Mouse (Mus musculus) C2C12 (cell line): Measurements from ENCODE around the gene Deaf1. TPM values are rescaled to one million over a fixed set of nuclear protein-coding genes. Genes with fewer than 3 reads are reported as not detected.

Experiments used
- H3K27me3 ChIP-seq: one replicate; pipeline ENCODE4 v1.6.1; 2011; ENCODE audit not compliant: control insufficient read depth, insufficient read depth, insufficient read length
- H3K36me3 ChIP-seq: one replicate; pipeline ENCODE4 v1.6.1; 2011; ENCODE audit not compliant: control insufficient read depth, insufficient read depth
- H3K4me3 ChIP-seq: one replicate; pipeline ENCODE4 v1.5.1; 2011; ENCODE audit warnings: mild to moderate bottlenecking, control low read depth; ENCODE audit not compliant: poor library complexity, insufficient read depth, severe bottlenecking
- H3K79me2 ChIP-seq: one replicate; pipeline ENCODE4 v1.6.1; 2011; ENCODE audit not compliant: control insufficient read depth, insufficient read depth
- H3K79me3 ChIP-seq: one replicate; pipeline ENCODE4 v1.6.1; 2011; ENCODE audit warnings: low read depth, control low read depth
- H3ac ChIP-seq: one replicate; pipeline ENCODE3; 2011; ENCODE audit warnings: low read depth; ENCODE audit not compliant: control insufficient read depth, insufficient read length
- CEBPB ChIP-seq: IDR thresholded peaks from one replicate; pipeline ENCODE4 v1.6.1; 2011; ENCODE audit warnings: low read depth, mild to moderate bottlenecking, control low read depth, moderate library complexity
- CTCF ChIP-seq: IDR thresholded peaks from one replicate; pipeline ENCODE4 v1.5.1; 2011; ENCODE audit not compliant: control insufficient read depth, insufficient read depth, insufficient read length
- FOSL1 ChIP-seq: IDR thresholded peaks from one replicate; pipeline ENCODE4 v1.8.0; 2011; ENCODE audit warnings: mild to moderate bottlenecking, low read length; ENCODE audit not compliant: poor library complexity, insufficient read depth, severe bottlenecking
- MAX ChIP-seq: IDR thresholded peaks from one replicate; pipeline ENCODE4 v1.6.1; 2011; ENCODE audit warnings: mild to moderate bottlenecking, control low read depth
- MYOD1 ChIP-seq: IDR thresholded peaks from one replicate; pipeline ENCODE4 v1.6.1; 2011; ENCODE audit warnings: low read depth; ENCODE audit not compliant: control insufficient read depth, insufficient read length
- MYOG ChIP-seq: IDR thresholded peaks from one replicate; pipeline ENCODE4 v1.6.1; 2011; ENCODE audit not compliant: control insufficient read depth, insufficient read length; ENCODE audit errors: extremely low read depth
- USF1 ChIP-seq: IDR thresholded peaks from one replicate; pipeline ENCODE4 v1.6.1; 2011; ENCODE audit warnings: low read depth, mild to moderate bottlenecking, control low read depth, moderate library complexity
- polyA plus RNA-seq: library from polyadenylated mRNA; unstranded; fragments of >200 nt; fragmentation: generic; extraction: Trizol; gene quantifications from one replicate; pipeline ENCODE4 v1.2.1, GENCODE M21; 2012; ENCODE audit warnings: missing spikeins

Deaf1 gene
- polyA plus RNA-seq, 1 experiment = 21.4 TPM

DNA sequence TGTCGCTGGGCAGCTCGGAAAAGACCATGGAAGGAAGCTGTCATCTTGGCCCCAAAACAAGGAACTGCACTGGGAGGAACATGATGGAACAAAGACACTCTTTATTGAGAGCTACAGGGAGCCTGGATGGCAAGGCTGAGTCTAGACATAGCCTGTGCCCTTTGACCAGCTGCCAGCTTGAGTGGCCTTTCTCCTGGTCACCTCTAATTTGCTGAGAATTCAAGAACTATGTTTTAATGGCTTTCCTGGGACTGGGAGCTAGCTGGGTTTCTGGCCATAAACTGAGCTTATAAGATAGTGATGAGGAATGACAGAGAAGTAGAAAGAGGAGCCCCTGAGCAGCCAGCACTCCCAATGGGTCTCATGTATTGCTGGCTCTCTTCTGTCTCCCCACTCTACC is 15.7 kb upstream of the Deaf1 start:
- Histone ChIP-seq H3K27me3 (no peaks in the 10 kb centered on the region), H3K36me3 (no peaks in the 10 kb centered on the region), H3ac (no peak overlapping the region), H3K4me3 (no peak overlapping the region), H3K79me2 (no peaks in the 10 kb centered on the region), H3K79me3 (no peaks in the 10 kb centered on the region)
- TF ChIP-seq MAX (no peak), FOSL1 (no peak), MYOG (no peak), USF1 (no peak), CEBPB (no peak), MYOD1 (no peak), CTCF (no peak)

DNA sequence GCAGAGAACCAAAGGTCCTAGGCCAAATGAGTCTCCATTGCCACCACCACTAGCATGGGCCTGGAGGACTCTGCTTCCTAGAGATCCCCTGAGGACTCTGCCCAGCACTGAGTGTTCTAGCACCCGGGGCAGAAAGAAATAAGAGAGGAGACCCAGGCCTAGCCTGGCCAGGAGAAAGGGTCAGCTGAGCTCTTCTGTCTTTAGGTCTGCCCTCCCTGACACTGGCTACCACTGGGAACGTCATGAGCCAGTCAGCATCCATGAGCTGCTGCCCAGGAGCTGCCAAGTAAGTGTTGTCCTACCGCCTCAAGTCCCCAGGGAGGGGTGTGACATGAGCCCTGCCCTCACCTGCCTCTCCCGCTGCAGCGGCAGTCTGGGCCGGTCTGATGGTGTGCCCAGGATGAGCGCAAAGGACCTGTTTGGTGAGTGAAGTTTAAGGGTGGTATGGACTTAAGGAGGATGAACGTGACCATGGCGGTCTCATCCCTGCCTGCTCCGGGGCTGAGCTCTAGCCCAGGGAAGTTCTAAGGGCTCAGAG is 14.3 kb upstream of the Deaf1 start:
- no peaks in the 10 kb centered on the region for H3K79me3 ChIP-seq
- no peaks in the 10 kb centered on the region for H3K79me2 ChIP-seq
- H3ac ChIP-seq = no peak overlapping the region
- TF ChIP-seq MYOD1 (no peak), CEBPB (no peak), FOSL1 (no peak), MYOG (no peak), CTCF (no peak), USF1 (no peak), MAX (no peak)
- H3K4me3 ChIP-seq = no peak overlapping the region
- H3K36me3 ChIP-seq = no peaks in the 10 kb centered on the region
- H3K27me3 ChIP-seq = no peaks in the 10 kb centered on the region

DNA sequence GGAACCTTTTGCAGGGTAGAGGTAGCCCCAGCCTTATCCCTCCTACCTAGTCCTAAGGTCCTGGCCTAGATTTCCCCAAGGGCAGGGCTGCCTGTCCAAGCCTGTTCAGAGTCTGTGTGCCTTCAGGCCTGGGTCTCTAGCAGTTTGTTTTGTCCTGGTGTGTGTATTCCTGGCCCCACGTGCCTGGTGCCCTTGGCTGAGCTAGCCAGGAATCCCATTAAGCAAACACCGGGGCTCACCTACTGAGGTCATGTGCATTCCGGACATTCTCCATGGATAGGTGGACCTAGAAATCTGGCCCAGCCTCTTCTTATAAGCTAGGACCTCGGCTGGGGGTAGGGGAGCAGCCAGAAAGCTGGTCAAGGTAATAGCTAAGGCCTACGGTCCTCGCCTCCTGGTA is 13.0 kb upstream of the Deaf1 start:
- Histone ChIP-seq H3ac (no peak overlapping the region), H3K79me3 (no peaks in the 10 kb centered on the region), H3K79me2 (no peaks in the 10 kb centered on the region), H3K36me3 (no peaks in the 10 kb centered on the region), H3K4me3 (no peak overlapping the region), H3K27me3 (no peaks in the 10 kb centered on the region)
- no peak for TF ChIP-seq MYOD1

DNA sequence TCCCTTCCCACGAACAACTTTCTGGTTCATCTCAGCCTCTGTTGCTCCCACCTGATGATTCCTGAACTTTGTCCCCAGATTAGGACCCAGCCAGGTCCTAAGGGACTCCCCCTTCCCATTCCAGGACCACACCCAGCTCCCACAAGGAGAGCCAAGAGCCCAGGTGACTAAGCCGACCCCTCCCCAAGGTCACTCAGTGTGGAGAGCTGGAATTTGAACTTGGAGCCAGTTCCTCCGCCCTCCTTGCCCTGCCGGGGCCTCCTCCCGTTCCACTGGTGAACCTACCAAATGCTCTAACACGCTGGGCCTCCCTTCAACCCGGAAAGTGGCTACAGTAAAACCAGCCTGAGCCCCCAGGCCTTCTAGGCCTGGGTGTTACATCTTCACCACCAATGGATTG is 12.5 kb upstream of the Deaf1 start:
- no peaks in the 10 kb centered on the region for H3K27me3 ChIP-seq
- TF ChIP-seq CTCF = no peak
- TF ChIP-seq MAX = no peak
- TF ChIP-seq CEBPB = no peak
- no peak for TF ChIP-seq MYOD1
- TF ChIP-seq FOSL1 = no peak
- TF ChIP-seq MYOG = no peak
- TF ChIP-seq USF1 = no peak
- H3K79me2 ChIP-seq = no peaks in the 10 kb centered on the region
- no peaks in the 10 kb centered on the region for H3K79me3 ChIP-seq
- no peaks in the 10 kb centered on the region for H3K36me3 ChIP-seq
- H3ac ChIP-seq = no peak overlapping the region
- no peak overlapping the region for H3K4me3 ChIP-seq

DNA sequence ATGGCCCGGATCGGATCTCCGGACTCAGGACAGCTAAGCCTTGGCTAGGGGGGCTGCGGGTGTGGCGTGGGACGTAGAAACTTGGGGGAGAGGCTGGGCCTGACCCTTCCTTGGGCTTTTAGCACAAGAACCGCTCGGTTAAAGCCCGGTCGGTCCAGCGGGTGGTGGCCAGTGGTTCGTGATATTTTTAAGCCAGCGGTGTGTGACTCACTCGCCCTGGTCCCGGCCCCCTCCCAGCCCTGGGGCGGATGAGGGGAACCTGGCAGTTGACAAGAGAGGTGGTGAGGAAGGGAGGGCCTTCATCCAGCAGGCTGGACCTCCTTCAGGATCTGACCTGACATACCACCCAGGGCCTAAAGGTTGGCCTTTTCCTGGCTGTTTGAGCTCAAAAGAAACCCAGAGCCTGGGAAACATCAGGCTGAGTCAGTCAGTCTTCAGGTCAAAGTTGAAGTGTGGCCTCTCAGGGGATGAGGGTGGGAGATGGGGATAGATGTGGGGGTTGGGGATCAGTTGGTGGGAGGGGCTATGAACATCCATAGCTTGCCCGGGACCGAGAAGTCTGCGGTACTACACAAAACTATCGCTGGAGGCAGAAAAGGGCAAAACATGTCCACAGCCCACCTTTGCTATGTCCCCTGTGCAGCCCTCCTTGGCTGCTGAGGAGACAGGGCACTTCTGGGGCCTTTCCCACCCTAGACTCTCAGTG is 11.9 kb upstream of the Deaf1 start:
- Histone ChIP-seq H3K36me3 (no peaks in the 10 kb centered on the region), H3K79me3 (no peaks in the 10 kb centered on the region), H3K4me3 (no peak overlapping the region), H3ac (peak overlapping the region; percentile 14), H3K79me2 (no peaks in the 10 kb centered on the region), H3K27me3 (no peaks in the 10 kb centered on the region)
- no peak for TF ChIP-seq MYOG
- TF ChIP-seq FOSL1 = no peak
- TF ChIP-seq MYOD1 = no peak
- TF ChIP-seq USF1 = no peak
- TF ChIP-seq CTCF = no peak
- TF ChIP-seq CEBPB = no peak

DNA sequence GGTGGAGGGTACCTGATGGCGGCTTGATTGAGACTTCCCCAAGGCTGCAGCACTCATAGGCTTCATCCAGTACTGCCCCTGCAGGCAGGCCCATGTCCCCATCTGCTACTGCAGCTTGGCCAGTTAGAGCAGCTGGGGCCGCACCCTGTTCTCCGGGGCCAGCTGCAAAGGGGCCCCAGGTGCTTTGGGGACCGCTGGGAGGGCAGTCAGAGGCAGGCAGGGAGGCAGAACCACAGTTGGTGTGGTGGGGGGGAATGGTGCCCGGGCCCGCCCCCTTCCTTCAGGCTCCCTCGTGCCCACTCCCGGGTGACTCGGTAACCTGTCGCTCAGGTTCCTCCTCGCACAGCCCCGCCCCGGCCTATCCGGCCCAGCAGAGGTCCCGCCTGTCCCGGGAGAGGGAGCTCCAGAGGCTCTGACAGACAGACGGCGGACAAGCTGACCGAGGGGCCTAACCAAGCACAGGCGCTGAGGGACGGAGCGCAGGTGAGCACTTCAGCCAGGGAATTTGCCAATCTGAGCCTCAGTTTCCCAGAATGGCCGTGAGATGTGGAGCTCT is 11.2 kb upstream of the Deaf1 start, which contains the start of gene Eps8l2:
Eps8l2 (plus strand) TSS at position 305 of the 556 bp plus-strand sequence.
- Histone ChIP-seq H3K27me3 (no peaks in the 10 kb centered on the region), H3K36me3 (no peaks in the 10 kb centered on the region), H3ac (peak within 1 kb of the TSS; percentile 14), H3K79me3 (no peaks in the 10 kb centered on the region), H3K79me2 (no peaks in the 10 kb centered on the region), H3K4me3 (no peak within 1 kb of the TSS)
- TF ChIP-seq CTCF = no peak
- TF ChIP-seq USF1 = no peak
- TF ChIP-seq MYOG = no peak
- no peak for TF ChIP-seq FOSL1
